Mouse (Mus musculus): ENCODE results near the gene Accs. TPM values are rescaled to one million over a fixed set of nuclear protein-coding genes. Genes with fewer than 3 reads are reported as not detected.

Gene Accs
- polyA plus RNA-seq, 1 experiment, result 19.1 TPM

GRCm38 (mm10) chr2:93868566-93868965 lies 18.8 kb upstream of the Accs start:
- TF ChIP-seq POLR2A (IDR thresholded peaks at IDR 0.05; ENCODE audit: borderline replicate concordance, extremely low read depth, low read depth, low read length), result no peak
- no peak for TF ChIP-seq CTCF (IDR thresholded peaks at IDR 0.05; ENCODE audit: insufficient read depth, low read length)
- no peak for DNase-seq
- Histone ChIP-seq H3K4me1 (ENCODE audit: control insufficient read depth, insufficient read depth, low read length) (no peaks in the 10 kb centered on the region), H3K4me3 (replicated peaks; ENCODE audit: extremely low read depth, low read depth, low read length) (no peak overlapping the region)
- WGBS, result 85% methylated on average over 11 of the region's 11 CpGs

GRCm38 (mm10) chr2:93863229-93863628 lies 13.5 kb upstream of the Accs start:
- Histone ChIP-seq H3K4me1 (ENCODE audit: control insufficient read depth, insufficient read depth, low read length) (no peaks in the 10 kb centered on the region), H3K4me3 (replicated peaks; ENCODE audit: extremely low read depth, low read depth, low read length) (no peak overlapping the region)
- WGBS, result 70% methylated on average over 4 of the region's 4 CpGs
- no peak for TF ChIP-seq CTCF (IDR thresholded peaks at IDR 0.05; ENCODE audit: insufficient read depth, low read length)
- TF ChIP-seq POLR2A (IDR thresholded peaks at IDR 0.05; ENCODE audit: borderline replicate concordance, extremely low read depth, low read depth, low read length), result no peak
- DNase-seq, result no peak

- H3K4me1 ChIP-seq (ENCODE audit: control insufficient read depth, insufficient read depth, low read length), result no peaks in the 10 kb centered on the region
- 59% methylated on average over 12 of the region's 12 CpGs for WGBS
- no peak overlapping the region for H3K4me3 ChIP-seq (replicated peaks; ENCODE audit: extremely low read depth, low read depth, low read length)
- TF ChIP-seq CTCF (IDR thresholded peaks at IDR 0.05; ENCODE audit: insufficient read depth, low read length) (no peak), POLR2A (IDR thresholded peaks at IDR 0.05; ENCODE audit: borderline replicate concordance, extremely low read depth, low read depth, low read length) (no peak)
- DNase-seq, result no peak
Observed at GRCm38 (mm10) chr2:93858845-93859244, 9.1 kb upstream of the Accs start.

- Histone ChIP-seq H3K4me3 (replicated peaks; ENCODE audit: extremely low read depth, low read depth, low read length) (no peak overlapping the region), H3K4me1 (ENCODE audit: control insufficient read depth, insufficient read depth, low read length) (peaks cover 6% of the 10 kb centered on the region)
- DNase-seq, result no peak
- WGBS, result 89% methylated on average over 1 of the region's 1 CpGs
- TF ChIP-seq CTCF (IDR thresholded peaks at IDR 0.05; ENCODE audit: insufficient read depth, low read length) (no peak), POLR2A (IDR thresholded peaks at IDR 0.05; ENCODE audit: borderline replicate concordance, extremely low read depth, low read depth, low read length) (no peak)
Observed at GRCm38 (mm10) chr2:93851303-93851702, 1.6 kb upstream of the Accs start.

GRCm38 (mm10) chr2:93850317-93850944 lies 688 bp upstream of the Accs start:
- peaks cover 6% of the 10 kb centered on the region for H3K4me1 ChIP-seq (ENCODE audit: control insufficient read depth, insufficient read depth, low read length)
- 29% methylated on average over 13 of the region's 13 CpGs for WGBS
- DNase-seq, result no peak
- no peak overlapping the region for H3K4me3 ChIP-seq (replicated peaks; ENCODE audit: extremely low read depth, low read depth, low read length)
- TF ChIP-seq CTCF (IDR thresholded peaks at IDR 0.05; ENCODE audit: insufficient read depth, low read length) (no peak), POLR2A (IDR thresholded peaks at IDR 0.05; ENCODE audit: borderline replicate concordance, extremely low read depth, low read depth, low read length) (no peak)

GRCm38 (mm10) chr2:93841349-93841748 lies 8.4 kb downstream of the Accs start:
- no peak overlapping the region for H3K4me3 ChIP-seq (replicated peaks; ENCODE audit: extremely low read depth, low read depth, low read length)
- WGBS, result 79% methylated on average over 3 of the region's 3 CpGs
- TF ChIP-seq CTCF (IDR thresholded peaks at IDR 0.05; ENCODE audit: insufficient read depth, low read length) (no peak), POLR2A (IDR thresholded peaks at IDR 0.05; ENCODE audit: borderline replicate concordance, extremely low read depth, low read depth, low read length) (no peak)
- DNase-seq, result no peak
- H3K4me1 ChIP-seq (ENCODE audit: control insufficient read depth, insufficient read depth, low read length), result no peaks in the 10 kb centered on the region

- 79% methylated on average over 6 of the region's 6 CpGs for WGBS
- TF ChIP-seq POLR2A (IDR thresholded peaks at IDR 0.05; ENCODE audit: borderline replicate concordance, extremely low read depth, low read depth, low read length) (no peak), CTCF (IDR thresholded peaks at IDR 0.05; ENCODE audit: insufficient read depth, low read length) (no peak)
- Histone ChIP-seq H3K4me3 (replicated peaks; ENCODE audit: extremely low read depth, low read depth, low read length) (no peak overlapping the region), H3K4me1 (ENCODE audit: control insufficient read depth, insufficient read depth, low read length) (no peaks in the 10 kb centered on the region)
- DNase-seq, result no peak
Observed at GRCm38 (mm10) chr2:93840109-93840508, 9.6 kb downstream of the Accs start.

GRCm38 (mm10) chr2:93838931-93839330 lies 10.8 kb downstream of the Accs start:
- WGBS, result 88% methylated on average over 4 of the region's 4 CpGs
- no peak for DNase-seq
- no peaks in the 10 kb centered on the region for H3K4me1 ChIP-seq (ENCODE audit: control insufficient read depth, insufficient read depth, low read length)
- TF ChIP-seq POLR2A (IDR thresholded peaks at IDR 0.05; ENCODE audit: borderline replicate concordance, extremely low read depth, low read depth, low read length) (no peak), CTCF (IDR thresholded peaks at IDR 0.05; ENCODE audit: insufficient read depth, low read length) (no peak)
- H3K4me3 ChIP-seq (replicated peaks; ENCODE audit: extremely low read depth, low read depth, low read length), result no peak overlapping the region

GRCm38 (mm10) chr2:93836232-93836785 lies 13.4 kb downstream of the Accs start:
- TF ChIP-seq POLR2A (IDR thresholded peaks at IDR 0.05; ENCODE audit: borderline replicate concordance, extremely low read depth, low read depth, low read length), result no peak
- no peak for TF ChIP-seq CTCF (IDR thresholded peaks at IDR 0.05; ENCODE audit: insufficient read depth, low read length)
- DNase-seq, result no peak
- Histone ChIP-seq H3K4me3 (replicated peaks; ENCODE audit: extremely low read depth, low read depth, low read length) (no peak overlapping the region), H3K4me1 (ENCODE audit: control insufficient read depth, insufficient read depth, low read length) (no peaks in the 10 kb centered on the region)
- WGBS, result 78% methylated on average over 13 of the region's 13 CpGs

- H3K4me1 ChIP-seq (ENCODE audit: control insufficient read depth, insufficient read depth, low read length), result no peaks in the 10 kb centered on the region
- no peak overlapping the region for H3K4me3 ChIP-seq (replicated peaks; ENCODE audit: extremely low read depth, low read depth, low read length)
- TF ChIP-seq POLR2A (IDR thresholded peaks at IDR 0.05; ENCODE audit: borderline replicate concordance, extremely low read depth, low read depth, low read length), result no peak
- TF ChIP-seq CTCF (IDR thresholded peaks at IDR 0.05; ENCODE audit: insufficient read depth, low read length), result no peak
- no peak for DNase-seq
- 83% methylated on average over 11 of the region's 11 CpGs for WGBS
Observed at GRCm38 (mm10) chr2:93835596-93835995, 14.1 kb downstream of the Accs start.

Data from lung, adult 2 months (tissue).